Mouse (Mus musculus) monocyte, adult 2 months (primary cell): ENCODE measurements around the gene Whrn.
A peak's percentile ranks its signal among the peaks of the same experiment; 100 is the strongest.

ENCODE experiments used
- DNase-seq, 2 experiments: peaks; one replicate each; pipeline ENCODE4 v3.0.0; 2022; ENCODE audit warnings: low spot score in 2 of 2, low read depth in 1 of 2

Gene Whrn

GRCm38 (mm10) chr4:63495915-63496278 is at the start of gene Whrn:
Whrn (minus strand) TSS chr4:63495991.
- peak in 1 of 2 experiments; percentile 34 for DNase-seq

DNA sequence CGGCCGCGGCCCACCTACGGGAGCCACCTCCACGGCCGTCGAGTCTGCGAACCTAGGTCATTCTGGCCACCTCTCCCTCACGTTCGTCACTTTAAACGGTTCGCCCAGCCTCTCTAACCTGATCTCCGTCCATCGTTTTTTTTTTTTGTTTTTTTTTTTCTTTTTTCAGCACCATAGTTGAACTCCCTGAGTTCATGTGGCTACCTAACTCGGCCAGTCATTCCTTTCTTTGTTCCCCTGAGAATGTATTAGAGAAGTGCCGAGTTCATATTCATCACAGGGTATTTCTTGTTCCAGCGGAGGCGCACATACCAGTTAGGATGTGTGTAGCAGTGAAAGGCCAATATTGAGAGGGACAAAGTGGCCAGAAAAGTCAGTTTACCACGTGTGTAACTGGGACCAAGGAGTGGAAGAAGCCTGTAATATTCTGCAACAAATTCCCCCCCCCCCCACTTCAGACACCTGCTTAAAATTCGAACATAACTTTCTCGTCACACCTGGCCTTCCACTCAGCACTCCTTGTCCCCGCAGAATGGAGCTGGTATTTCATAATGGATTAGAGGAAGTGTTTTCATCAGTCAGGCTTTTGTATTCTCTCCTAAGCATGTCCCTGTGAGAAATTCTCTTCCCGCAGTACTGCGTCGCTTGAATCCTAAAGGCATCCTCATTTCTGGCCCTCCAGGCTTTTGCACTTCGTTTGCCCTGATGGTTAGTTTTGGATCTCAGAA is 49.6 kb upstream of the Whrn start:
- no peak for DNase-seq

- DNase-seq, result peak; percentile 75 to 89
These were observed 48.9 kb upstream of the Whrn start, which contains the start of gene Atp6v1g1 for GRCm38 (mm10) chr4:63544494-63545230. Atp6v1g1 (plus strand) TSS chr4:63544772.

DNA sequence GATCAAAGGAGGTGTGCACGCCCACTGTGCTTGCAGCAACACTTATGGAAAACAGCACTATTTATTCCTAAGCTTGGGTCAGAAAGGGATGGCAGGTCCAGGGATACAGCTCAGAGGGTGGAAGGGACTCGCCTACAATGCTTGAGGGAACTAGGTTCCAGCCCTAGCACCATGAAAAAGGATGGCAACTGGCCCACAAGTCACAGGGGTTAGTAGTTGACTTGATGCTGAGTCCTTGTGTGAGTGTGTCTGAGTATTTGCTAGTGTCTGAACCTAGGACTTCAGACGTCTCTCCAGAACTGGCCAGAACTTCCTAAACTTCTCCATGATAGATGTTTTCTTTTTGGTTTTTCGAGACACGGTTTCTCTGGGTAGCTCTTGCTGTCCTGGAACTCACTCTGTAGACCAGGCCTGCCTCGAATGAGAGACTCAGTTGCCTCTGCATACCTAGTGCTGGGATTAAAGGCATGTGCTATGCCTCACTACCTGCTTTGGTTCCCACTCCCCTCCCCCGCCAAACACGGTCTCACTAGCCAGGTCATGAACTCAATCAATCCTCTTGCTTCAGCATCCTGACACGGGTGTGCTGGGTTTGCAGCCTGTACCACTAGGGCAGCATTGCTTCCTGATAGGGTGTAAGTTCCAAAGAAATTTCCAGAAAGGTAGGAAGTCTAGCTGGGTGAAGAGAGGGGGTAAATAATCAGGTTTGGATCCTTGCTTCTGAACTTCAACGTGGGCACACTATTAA is 48.1 kb upstream of the Whrn start:
- no peak for DNase-seq

GRCm38 (mm10) chr4:63542209-63542608 is 46.4 kb upstream of the Whrn start:
- no peak for DNase-seq

- no peak for DNase-seq
These were observed 41.8 kb upstream of the Whrn start for GRCm38 (mm10) chr4:63537602-63538001.

GRCm38 (mm10) chr4:63530409-63530808 is 34.6 kb upstream of the Whrn start:
- no peak for DNase-seq

GRCm38 (mm10) chr4:63528946-63529345 is 33.2 kb upstream of the Whrn start:
- DNase-seq, result no peak

- no peak for DNase-seq
These were observed 29.7 kb upstream of the Whrn start for GRCm38 (mm10) chr4:63525514-63525913.

DNA sequence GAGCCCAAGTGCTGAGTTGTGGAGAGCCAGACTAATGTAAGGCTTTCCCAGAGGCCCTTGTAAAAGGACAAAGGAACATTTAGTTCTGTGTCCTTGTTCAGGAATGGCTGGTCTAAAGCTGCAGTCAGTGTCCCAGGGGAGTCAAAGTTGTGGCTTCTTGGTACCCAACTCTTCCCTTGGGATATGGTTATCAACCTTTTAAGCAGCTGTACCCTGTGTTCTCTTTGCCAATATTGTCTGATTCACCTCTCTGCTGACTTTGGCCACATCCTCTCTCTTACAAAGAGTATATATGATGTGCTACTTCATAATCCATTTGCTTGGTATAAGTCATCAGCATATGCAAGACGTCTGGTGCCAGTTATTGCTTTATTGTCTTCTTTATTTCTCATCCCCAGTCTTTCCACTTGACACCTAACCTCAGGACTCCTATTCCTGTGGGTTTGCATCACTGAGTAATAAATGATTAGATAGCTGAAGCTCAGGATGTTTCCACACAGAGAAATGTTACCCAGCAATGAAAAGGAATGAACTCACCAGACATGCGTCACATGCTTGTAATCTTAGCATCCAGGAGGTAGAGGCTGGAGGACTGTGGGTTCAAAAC is 26.1 kb upstream of the Whrn start:
- DNase-seq, result no peak

- no peak for DNase-seq
These were observed 19.2 kb upstream of the Whrn start for GRCm38 (mm10) chr4:63515021-63515420.

GRCm38 (mm10) chr4:63514454-63514984 is 18.7 kb upstream of the Whrn start:
- no peak for DNase-seq

DNA sequence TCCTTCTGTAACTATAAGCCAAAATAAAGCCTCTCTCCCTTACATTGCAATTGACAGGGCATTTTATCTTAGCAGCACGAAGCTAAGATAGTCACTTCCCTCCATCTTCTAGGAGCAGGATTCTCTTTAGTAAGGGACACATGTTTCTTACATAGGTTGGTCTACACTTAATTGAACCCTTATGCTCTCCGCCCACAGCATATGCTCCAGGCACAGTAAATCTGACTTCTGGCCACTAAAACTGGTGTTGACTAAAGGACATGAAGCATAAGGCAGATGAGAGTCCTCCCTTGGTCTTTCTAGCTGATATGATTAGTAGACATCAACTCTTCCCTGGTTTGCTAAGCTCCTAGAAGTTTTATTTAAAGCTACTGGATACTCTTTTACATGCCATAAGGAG is 17.1 kb upstream of the Whrn start:
- DNase-seq, result no peak

DNA sequence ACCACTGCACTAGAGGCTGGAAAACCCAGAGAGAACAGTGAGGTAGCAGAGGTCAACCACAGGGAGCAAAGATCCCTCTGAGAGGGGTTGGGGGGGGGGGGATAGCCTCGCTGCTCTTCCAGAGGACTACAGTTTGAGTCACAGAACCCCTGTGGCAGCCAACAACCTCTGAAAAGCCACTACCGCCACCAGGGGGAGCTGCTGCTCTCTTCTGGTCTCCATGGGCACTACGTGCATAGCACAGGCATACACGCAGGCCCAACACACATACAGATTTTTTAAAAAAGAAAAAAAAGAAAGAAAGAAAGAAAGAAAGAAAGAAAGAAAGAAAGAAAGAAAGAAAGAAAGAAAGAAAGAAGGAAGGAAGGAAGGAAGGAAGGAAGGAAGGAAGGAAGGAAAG is 12.4 kb upstream of the Whrn start:
- DNase-seq, result peak in 1 of 2 experiments; percentile 72

- DNase-seq, result no peak
These were observed 11.7 kb upstream of the Whrn start for GRCm38 (mm10) chr4:63507478-63507877.

DNA sequence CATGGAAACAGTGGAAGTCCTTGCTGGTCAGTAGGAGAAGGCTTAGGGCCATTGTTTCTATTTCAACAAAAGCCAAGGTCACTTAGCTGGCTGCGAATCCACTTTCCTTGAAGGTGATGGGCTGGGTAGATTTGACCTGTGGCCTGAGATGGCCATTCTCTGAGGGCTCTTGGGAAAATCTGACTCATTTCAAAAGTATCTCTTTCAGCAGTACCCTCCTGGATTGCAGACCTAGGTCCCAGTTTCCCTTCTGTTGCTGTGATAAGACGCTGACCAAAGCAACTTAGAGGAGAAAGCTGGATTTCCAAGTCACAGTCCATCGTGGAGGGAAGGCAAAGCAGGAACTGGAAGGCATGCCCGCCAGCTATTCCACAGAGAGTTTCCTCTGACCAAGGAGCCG is 8.2 kb upstream of the Whrn start:
- DNase-seq, result no peak

GRCm38 (mm10) chr4:63501050-63501449 is 5.3 kb upstream of the Whrn start:
- no peak for DNase-seq

- no peak for DNase-seq
These were observed 2.6 kb upstream of the Whrn start for GRCm38 (mm10) chr4:63498346-63498745.

- DNase-seq, result no peak
These were observed 521 bp upstream of the Whrn start for GRCm38 (mm10) chr4:63496312-63496711.

- DNase-seq, result peak in 1 of 2 experiments; percentile 10
These were observed 550 bp downstream of the Whrn start for GRCm38 (mm10) chr4:63494967-63495914.
